Mouse (Mus musculus): Measurements from ENCODE around the gene Dnajb12.

The Dnajb12 gene

DNA sequence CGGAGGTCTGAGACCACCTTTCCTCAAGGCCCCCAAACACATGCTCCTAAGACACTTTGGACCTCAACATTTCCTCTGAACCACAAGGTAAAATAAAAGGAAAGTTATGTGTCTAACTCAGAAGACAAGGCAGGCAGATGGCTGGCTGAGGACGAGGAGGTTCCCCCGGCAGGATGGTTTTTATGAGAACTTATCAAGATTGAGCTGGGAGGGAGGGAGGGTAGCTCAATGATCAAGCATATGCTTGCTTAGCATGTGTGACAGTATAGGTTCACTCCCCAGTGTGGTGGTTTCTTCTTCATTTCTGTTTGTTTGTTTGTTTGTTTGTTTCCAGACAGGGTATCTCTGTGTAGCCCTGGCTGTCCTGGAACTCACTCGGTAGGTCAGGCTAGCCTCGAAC is 67.0 kb downstream of the Dnajb12 start:
- in situ Hi-C loops (cut with MboI; ENCODE audit: low sequenced_read_pairs), result no loop called here

DNA sequence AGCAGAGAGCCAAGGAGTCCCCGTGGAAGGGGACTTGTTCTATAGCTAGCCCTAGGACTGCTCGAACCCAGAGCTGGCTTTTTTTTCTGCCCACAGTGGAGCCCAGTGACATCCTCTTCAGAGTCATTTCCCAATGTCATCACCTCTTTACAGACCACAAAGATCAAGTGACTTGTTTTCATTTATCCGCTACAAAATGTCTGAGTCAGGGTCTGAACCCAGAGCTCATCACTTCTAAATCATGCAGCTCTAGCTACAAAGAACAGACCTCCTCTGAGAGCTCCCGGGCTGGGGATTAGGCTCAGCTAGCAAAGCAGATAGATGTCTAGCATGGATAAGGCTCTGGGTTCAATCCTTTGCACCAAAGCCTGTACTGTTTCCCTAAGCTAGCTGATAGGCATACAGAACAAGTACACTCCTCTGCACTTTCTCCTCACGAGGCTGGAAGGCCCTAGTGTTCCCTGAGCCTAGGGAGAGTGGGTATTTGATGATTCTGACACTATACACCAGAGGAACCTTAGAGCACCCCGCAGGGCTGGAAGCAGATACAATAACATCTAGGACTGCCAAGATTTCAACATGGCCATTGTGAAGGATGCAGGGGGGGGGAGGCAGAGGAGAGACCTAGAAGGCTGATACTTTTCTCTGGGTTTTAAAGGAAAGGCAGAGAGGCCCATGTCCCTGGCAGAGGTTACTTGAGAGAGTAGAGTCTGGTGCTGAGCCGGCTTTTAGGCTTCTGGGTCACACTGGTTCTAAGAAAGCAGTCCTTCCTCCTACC is 68.1 kb downstream of the Dnajb12 start:
- in situ Hi-C loops (cut with MboI; ENCODE audit: low sequenced_read_pairs), result no loop called here

DNA sequence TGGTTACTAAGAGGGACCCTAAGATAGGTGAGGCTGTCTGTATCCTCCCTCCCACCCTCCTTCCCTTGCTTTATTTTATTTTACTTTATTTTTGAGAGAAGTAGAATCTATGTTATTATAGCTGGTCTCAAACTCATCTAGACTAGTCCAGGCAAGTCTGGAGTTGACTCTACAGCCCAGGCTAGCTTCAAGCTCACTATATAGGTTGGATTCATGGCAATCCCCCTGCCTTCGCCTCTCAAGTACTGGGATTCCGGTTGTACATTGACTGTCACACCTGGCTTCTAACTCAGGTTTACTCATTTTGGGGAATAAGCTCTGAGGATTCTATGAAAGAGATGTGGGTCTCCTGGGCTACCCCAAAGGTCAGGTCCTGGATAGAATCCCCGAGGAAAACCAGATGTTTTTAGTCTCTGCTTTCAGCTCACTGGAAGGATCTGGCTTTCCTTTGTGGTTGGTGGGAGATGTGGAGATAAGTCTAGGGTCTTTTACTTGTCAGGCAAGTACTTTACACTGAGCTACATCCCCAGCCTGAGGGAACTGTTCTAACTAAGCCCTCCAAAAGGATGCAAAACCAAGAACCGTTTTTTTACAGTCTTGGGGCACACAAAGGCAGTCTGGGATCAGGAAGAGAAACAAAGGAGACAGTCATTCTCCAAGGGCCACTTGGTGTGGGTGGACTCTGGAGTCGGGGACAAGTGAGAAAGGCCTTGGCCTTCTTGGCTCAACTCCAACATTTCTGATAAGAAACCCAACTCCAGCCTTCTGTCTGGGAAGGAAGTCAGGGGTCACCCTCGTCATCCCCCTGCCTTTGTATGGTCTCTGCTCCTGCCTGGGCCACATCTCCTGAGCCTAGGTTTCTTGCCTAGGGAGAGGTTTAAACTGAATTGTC is 69.3 kb downstream of the Dnajb12 start:
- in situ Hi-C loops (cut with MboI; ENCODE audit: low sequenced_read_pairs), result no loop called here
